Mouse (Mus musculus) left cerebral cortex, adult 11 months (tissue): ENCODE data around the gene Myb.

ENCODE experiments used
- DNase-seq: peaks from one replicate; pipeline ENCODE4 v3.0.0; 2022; ENCODE audit warnings: low spot score

Gene Myb

GRCm38 (mm10) chr10:21160537-21161358 lies at the start of gene Myb:
Gene Myb, minus strand, starts transcription at chr10:21160984.
- DNase-seq = no peak

- no peak for DNase-seq
These were observed 46.6 kb upstream of the Myb start for GRCm38 (mm10) chr10:21207378-21207777.

GRCm38 (mm10) chr10:21206232-21206631 lies 45.4 kb upstream of the Myb start:
- DNase-seq = no peak

- no peak for DNase-seq
These were observed 43.8 kb upstream of the Myb start for GRCm38 (mm10) chr10:21204496-21205085.

- no peak for DNase-seq
These were observed 43.1 kb upstream of the Myb start for GRCm38 (mm10) chr10:21203886-21204285.

GRCm38 (mm10) chr10:21203461-21203860 lies 42.7 kb upstream of the Myb start:
- DNase-seq = no peak

- DNase-seq = no peak
These were observed 40.0 kb upstream of the Myb start for GRCm38 (mm10) chr10:21200761-21201160.

GRCm38 (mm10) chr10:21200322-21200721 lies 39.5 kb upstream of the Myb start:
- DNase-seq = no peak

GRCm38 (mm10) chr10:21196646-21197116 lies 35.9 kb upstream of the Myb start:
- no peak for DNase-seq

- DNase-seq = no peak
These were observed 34.8 kb upstream of the Myb start for GRCm38 (mm10) chr10:21195597-21195996.

GRCm38 (mm10) chr10:21193935-21194505 lies 33.2 kb upstream of the Myb start:
- DNase-seq = no peak

GRCm38 (mm10) chr10:21193088-21193934 lies 32.5 kb upstream of the Myb start:
- no peak for DNase-seq

- no peak for DNase-seq
These were observed 31.7 kb upstream of the Myb start for GRCm38 (mm10) chr10:21192436-21192835.

- no peak for DNase-seq
These were observed 29.1 kb upstream of the Myb start for GRCm38 (mm10) chr10:21189756-21190397.

- no peak for DNase-seq
These were observed 28.5 kb upstream of the Myb start for GRCm38 (mm10) chr10:21189275-21189601.

- peak; percentile 11 for DNase-seq
These were observed 27.9 kb upstream of the Myb start for GRCm38 (mm10) chr10:21188564-21189274.

- no peak for DNase-seq
These were observed 27.1 kb upstream of the Myb start for GRCm38 (mm10) chr10:21187847-21188246.

- no peak for DNase-seq
These were observed 25.9 kb upstream of the Myb start for GRCm38 (mm10) chr10:21186733-21187132.

- DNase-seq = no peak
These were observed 17.9 kb upstream of the Myb start for GRCm38 (mm10) chr10:21178711-21179110.

GRCm38 (mm10) chr10:21178281-21178680 lies 17.5 kb upstream of the Myb start:
- DNase-seq = no peak

GRCm38 (mm10) chr10:21172650-21173200 lies 11.9 kb upstream of the Myb start:
- DNase-seq = no peak
